Mouse (Mus musculus): ENCODE measurements around the gene Rarres2. TPM values are rescaled to one million over a fixed set of nuclear protein-coding genes. Genes with fewer than 3 reads are reported as not detected.

Rarres2 gene
- total RNA-seq, 1 experiment, result 0.18 TPM

DNA sequence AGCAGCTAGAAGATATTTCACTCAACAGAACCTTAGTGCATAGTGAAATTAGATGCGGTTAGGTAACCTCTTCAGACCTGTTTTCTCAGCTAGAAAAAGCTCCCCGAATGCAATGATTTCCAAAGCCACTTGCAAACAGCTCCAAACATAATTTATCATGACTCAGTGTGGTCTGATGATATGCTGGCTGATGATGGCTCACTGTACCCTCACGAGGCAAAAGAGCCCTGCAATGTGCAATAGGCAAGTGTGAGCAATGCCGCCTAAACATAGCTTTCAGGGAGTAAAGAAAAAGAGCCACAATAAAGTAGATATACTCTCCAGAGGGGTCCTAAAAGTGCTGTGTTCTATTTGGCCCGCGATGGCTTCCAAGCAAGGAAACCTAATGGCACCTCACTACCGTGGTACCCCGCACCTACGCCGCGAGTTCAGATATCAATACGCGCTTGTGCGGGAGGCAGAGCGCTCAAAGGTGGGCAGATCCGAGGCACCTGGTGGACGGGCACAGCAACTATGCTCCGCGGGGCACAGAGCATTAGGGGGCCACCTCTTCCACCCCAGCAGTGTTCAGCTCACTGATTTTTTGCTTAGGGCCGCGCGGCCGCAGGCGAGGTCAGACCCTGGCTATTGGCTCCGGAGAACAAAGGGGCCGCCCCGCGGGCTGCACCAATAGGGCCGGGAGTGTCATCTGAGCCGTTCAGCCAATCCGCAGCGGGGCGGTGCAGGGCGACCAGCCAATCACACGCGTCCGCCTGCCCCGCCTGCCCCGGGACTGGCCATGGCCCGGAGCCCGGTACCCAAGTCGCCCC is 28.9 kb upstream of the Rarres2 start, which contains the start of gene Zfp775:
Zfp775 (plus strand) TSS at position 793 of the 809 bp plus-strand sequence.
- H3K9ac ChIP-seq (ENCODE audit: insufficient read depth, low read depth, low read length, poor library complexity, severe bottlenecking), result peak within 1 kb of the TSS; percentile 71
- no peak within 1 kb of the TSS for H3K27ac ChIP-seq (ENCODE audit: insufficient read depth, low read depth, low read length, poor library complexity, severe bottlenecking)
- peak; percentile 61; the same call in 1 of the 2 replicates for TF ChIP-seq CHD2 (IDR thresholded peaks at IDR 0.05; ENCODE audit: low read depth, low read length)
- no peak for TF ChIP-seq ZNF384 (IDR thresholded peaks at IDR 0.05; ENCODE audit: low read depth, low read length)
- peak; percentile 77 for DNase-seq (ENCODE audit: low read depth, low spot score)
- peaks cover 9% of the 10 kb centered on the region; the same call in 1 of the 2 replicates for H3K36me3 ChIP-seq (ENCODE audit: control insufficient read depth, insufficient read depth, low read length, poor library complexity, severe bottlenecking)
- H3K4me1 ChIP-seq (ENCODE audit: control insufficient read depth in 2 of 2, insufficient read depth in 2 of 2, low read length in 2 of 2, poor library complexity in 1 of 2), result peaks cover 0 to 5% of the 10 kb centered on the region in 2 experiments; a peak in 1 of 4 replicates
- H3K9me3 ChIP-seq (ENCODE audit: control insufficient read depth, insufficient read depth, low read depth, low read length), result no peaks in the 10 kb centered on the region
- in situ Hi-C loops (cut with MboI; ENCODE audit: low sequenced_read_pairs in 2 of 2, unreplicated experiment in 2 of 2), result no loop called here
- H3K4me3 ChIP-seq (ENCODE audit: insufficient read depth in 1 of 2, low read depth in 1 of 2, low read length in 2 of 2, poor library complexity in 1 of 2, severe bottlenecking in 1 of 2), result peak within 1 kb of the TSS; percentile 68 to 75

DNA sequence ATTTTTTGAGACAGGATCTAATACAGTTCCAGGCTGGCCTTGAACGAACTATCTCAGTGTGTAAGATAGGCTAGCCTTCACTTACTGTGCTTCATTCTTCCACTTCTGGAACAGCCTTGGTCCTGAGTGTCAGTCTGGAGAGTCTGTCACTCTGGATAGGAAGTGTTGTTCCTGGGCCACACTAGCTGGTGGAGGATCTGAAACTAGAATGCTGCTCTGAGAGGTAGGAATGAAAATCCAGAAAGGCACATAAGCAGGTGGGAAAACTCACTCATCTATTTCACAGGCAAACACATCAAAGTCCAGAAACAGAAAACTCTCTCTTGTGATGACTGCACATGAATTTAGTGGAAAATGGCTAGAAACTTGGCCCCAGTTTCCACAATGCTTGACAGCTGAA is 28.0 kb upstream of the Rarres2 start:
- no peaks in the 10 kb centered on the region for H3K9me3 ChIP-seq (ENCODE audit: control insufficient read depth, insufficient read depth, low read depth, low read length)
- no peak overlapping the region for H3K27ac ChIP-seq (ENCODE audit: insufficient read depth, low read depth, low read length, poor library complexity, severe bottlenecking)
- in situ Hi-C loops (cut with MboI; ENCODE audit: low sequenced_read_pairs in 2 of 2, unreplicated experiment in 2 of 2), result no loop called here
- no peak overlapping the region for H3K4me3 ChIP-seq (ENCODE audit: insufficient read depth in 1 of 2, low read depth in 1 of 2, low read length in 2 of 2, poor library complexity in 1 of 2, severe bottlenecking in 1 of 2)
- DNase-seq (ENCODE audit: low read depth, low spot score), result no peak
- H3K36me3 ChIP-seq (ENCODE audit: control insufficient read depth, insufficient read depth, low read length, poor library complexity, severe bottlenecking), result peaks cover 14% of the 10 kb centered on the region; the same call in 1 of the 2 replicates
- TF ChIP-seq ZNF384 (IDR thresholded peaks at IDR 0.05; ENCODE audit: low read depth, low read length), result no peak
- TF ChIP-seq ZC3H11A (IDR thresholded peaks at IDR 0.05; ENCODE audit: borderline replicate concordance, low read depth, low read length), result no peak
- TF ChIP-seq MAFK (IDR thresholded peaks at IDR 0.05; ENCODE audit: insufficient read depth, low read depth, low read length), result no peak
- no peak for TF ChIP-seq CHD2 (IDR thresholded peaks at IDR 0.05; ENCODE audit: low read depth, low read length)
- TF ChIP-seq HCFC1 (IDR thresholded peaks at IDR 0.05; ENCODE audit: borderline replicate concordance, insufficient read depth, low read length), result no peak
- H3K9ac ChIP-seq (ENCODE audit: insufficient read depth, low read depth, low read length, poor library complexity, severe bottlenecking), result no peak overlapping the region
- H3K4me1 ChIP-seq (ENCODE audit: control insufficient read depth in 2 of 2, insufficient read depth in 2 of 2, low read length in 2 of 2, poor library complexity in 1 of 2), result peaks cover 0 to 5% of the 10 kb centered on the region in 2 experiments; a peak in 1 of 4 replicates

DNA sequence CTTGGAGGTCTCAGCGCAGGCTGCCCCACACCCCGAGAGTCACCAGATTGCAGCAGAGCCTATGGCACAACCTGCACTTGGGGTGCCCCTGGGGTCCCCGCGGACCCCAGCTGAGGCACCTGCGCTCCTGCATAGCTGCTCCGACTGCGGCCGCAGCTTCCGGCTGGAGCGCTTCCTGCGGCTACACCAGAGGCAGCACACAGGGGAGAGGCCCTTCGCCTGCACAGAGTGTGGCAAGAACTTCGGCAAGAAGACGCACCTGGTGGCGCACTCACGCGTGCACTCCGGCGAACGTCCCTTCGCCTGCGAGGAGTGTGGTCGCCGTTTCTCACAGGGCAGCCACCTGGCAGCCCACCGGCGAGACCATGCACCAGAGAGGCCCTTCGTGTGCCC is 24.6 kb upstream of the Rarres2 start:
- in situ Hi-C loops (cut with MboI; ENCODE audit: low sequenced_read_pairs in 2 of 2, unreplicated experiment in 2 of 2), result no loop called here
- Histone ChIP-seq H3K36me3 (ENCODE audit: control insufficient read depth, insufficient read depth, low read length, poor library complexity, severe bottlenecking) (peaks cover 14% of the 10 kb centered on the region; the same call in 1 of the 2 replicates), H3K4me1 (ENCODE audit: control insufficient read depth in 2 of 2, insufficient read depth in 2 of 2, low read length in 2 of 2, poor library complexity in 1 of 2) (peaks cover 0 to 7% of the 10 kb centered on the region in 2 experiments; a peak in 2 of 4 replicates), H3K27ac (ENCODE audit: insufficient read depth, low read depth, low read length, poor library complexity, severe bottlenecking) (no peak overlapping the region), H3K9me3 (ENCODE audit: control insufficient read depth, insufficient read depth, low read depth, low read length) (no peaks in the 10 kb centered on the region), H3K4me3 (ENCODE audit: insufficient read depth in 1 of 2, low read depth in 1 of 2, low read length in 2 of 2, poor library complexity in 1 of 2, severe bottlenecking in 1 of 2) (peak overlapping the region; percentile 54 to 64), H3K9ac (ENCODE audit: insufficient read depth, low read depth, low read length, poor library complexity, severe bottlenecking) (peak overlapping the region; percentile 37)
- no peak for TF ChIP-seq ZNF384 (IDR thresholded peaks at IDR 0.05; ENCODE audit: low read depth, low read length)
- TF ChIP-seq ZC3H11A (IDR thresholded peaks at IDR 0.05; ENCODE audit: borderline replicate concordance, low read depth, low read length), result no peak
- TF ChIP-seq HCFC1 (IDR thresholded peaks at IDR 0.05; ENCODE audit: borderline replicate concordance, insufficient read depth, low read length), result no peak
- no peak for TF ChIP-seq CHD2 (IDR thresholded peaks at IDR 0.05; ENCODE audit: low read depth, low read length)
- no peak for TF ChIP-seq MAFK (IDR thresholded peaks at IDR 0.05; ENCODE audit: insufficient read depth, low read depth, low read length)
- DNase-seq (ENCODE audit: low read depth, low spot score), result no peak

DNA sequence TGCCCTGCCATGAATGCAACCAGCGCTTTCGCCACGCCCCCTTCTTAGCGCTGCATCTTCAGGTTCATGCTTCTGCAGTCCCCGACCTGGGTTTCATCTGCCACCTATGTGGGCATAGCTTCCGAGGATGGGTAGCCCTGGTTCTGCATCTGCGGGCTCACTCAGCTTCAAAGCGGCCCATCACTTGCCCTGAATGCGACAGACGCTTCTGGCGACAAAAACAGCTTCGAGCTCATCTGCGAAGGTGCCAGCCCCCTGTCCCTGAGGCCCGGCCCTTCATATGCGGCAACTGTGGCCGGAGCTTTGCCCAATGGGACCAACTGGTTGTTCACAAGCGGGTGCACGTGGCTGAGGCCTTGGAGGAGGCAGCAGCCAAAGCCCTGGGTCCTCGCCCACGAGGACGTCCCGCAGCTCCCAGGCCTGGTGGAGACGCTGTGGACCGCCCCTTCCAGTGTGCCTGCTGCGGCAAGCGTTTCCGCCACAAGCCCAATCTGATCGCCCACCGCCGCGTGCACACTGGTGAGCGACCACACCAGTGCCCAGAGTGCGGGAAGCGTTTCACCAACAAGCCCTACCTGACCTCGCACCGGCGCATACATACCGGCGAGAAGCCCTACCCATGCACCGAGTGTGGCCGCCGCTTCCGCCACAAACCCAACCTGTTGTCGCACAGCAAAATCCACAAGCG is 24.1 kb upstream of the Rarres2 start:
- TF ChIP-seq CHD2 (IDR thresholded peaks at IDR 0.05; ENCODE audit: low read depth, low read length) (no peak), ZC3H11A (IDR thresholded peaks at IDR 0.05; ENCODE audit: borderline replicate concordance, low read depth, low read length) (no peak), ZNF384 (IDR thresholded peaks at IDR 0.05; ENCODE audit: low read depth, low read length) (no peak), HCFC1 (IDR thresholded peaks at IDR 0.05; ENCODE audit: borderline replicate concordance, insufficient read depth, low read length) (no peak), MAFK (IDR thresholded peaks at IDR 0.05; ENCODE audit: insufficient read depth, low read depth, low read length) (no peak)
- peaks cover 14% of the 10 kb centered on the region; the same call in 1 of the 2 replicates for H3K36me3 ChIP-seq (ENCODE audit: control insufficient read depth, insufficient read depth, low read length, poor library complexity, severe bottlenecking)
- no peak for DNase-seq (ENCODE audit: low read depth, low spot score)
- peaks cover 0 to 7% of the 10 kb centered on the region in 2 experiments; a peak in 2 of 4 replicates for H3K4me1 ChIP-seq (ENCODE audit: control insufficient read depth in 2 of 2, insufficient read depth in 2 of 2, low read length in 2 of 2, poor library complexity in 1 of 2)
- H3K4me3 ChIP-seq (ENCODE audit: insufficient read depth in 1 of 2, low read depth in 1 of 2, low read length in 2 of 2, poor library complexity in 1 of 2, severe bottlenecking in 1 of 2), result peak overlapping the region; percentile 54 to 64
- H3K9me3 ChIP-seq (ENCODE audit: control insufficient read depth, insufficient read depth, low read depth, low read length), result no peaks in the 10 kb centered on the region
- no peak overlapping the region for H3K27ac ChIP-seq (ENCODE audit: insufficient read depth, low read depth, low read length, poor library complexity, severe bottlenecking)
- peak overlapping the region; percentile 37; the same call in 1 of the 2 replicates for H3K9ac ChIP-seq (ENCODE audit: insufficient read depth, low read depth, low read length, poor library complexity, severe bottlenecking)
- in situ Hi-C loops (cut with MboI; ENCODE audit: low sequenced_read_pairs in 2 of 2, unreplicated experiment in 2 of 2), result no loop called here

Measured in ES-E14 (cell line).